Mouse (Mus musculus): ENCODE data around the gene Fam83b.

DNA sequence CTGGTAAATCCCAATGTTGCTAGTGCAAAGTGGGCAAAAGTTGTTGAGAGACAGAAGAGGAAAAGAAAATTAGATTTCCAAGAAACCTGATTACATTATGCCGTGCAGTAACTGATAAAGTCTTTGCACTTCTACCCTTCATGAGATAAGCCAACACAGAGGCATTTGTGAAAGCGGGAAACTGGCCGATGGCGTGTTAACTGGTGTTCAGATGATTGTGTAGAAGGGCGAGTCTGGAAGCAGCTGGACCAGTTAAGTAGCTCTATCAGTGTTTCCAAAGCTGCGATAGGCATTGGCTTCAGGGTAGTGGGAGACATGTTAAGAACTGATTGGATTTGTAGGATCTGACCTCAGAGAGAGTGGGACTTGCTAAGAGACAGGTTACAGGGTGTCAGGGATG, 17.0 kb upstream of the Fam83b start:
- TF ChIP-seq CTCF (IDR thresholded peaks at IDR 0.05; ENCODE audit: low read depth, low read length) (no peak), EP300 (IDR thresholded peaks at IDR 0.05; ENCODE audit: insufficient read depth, low read depth, low read length) (no peak)

Data from ES-Bruce4 (cell line).